Mouse (Mus musculus) embryo, embryonic 11 days (tissue): ENCODE data around the gene Ifitm6.
"Not testable (repeated sequence)": the region's sequence is repeated elsewhere in the genome, so short reads cannot be mapped to it uniquely, and the experiment has no call there.

ENCODE experiments used
- DNase-seq: peaks from one replicate; pipeline ENCODE4 v3.0.0-alpha.2; 2015

The Ifitm6 gene

GRCm38 (mm10) chr7:141040867-141041606 is 23.3 kb upstream of the Ifitm6 start:
- DNase-seq, result peak; percentile 36

GRCm38 (mm10) chr7:141039386-141040107 is 21.8 kb upstream of the Ifitm6 start:
- no peak for DNase-seq

GRCm38 (mm10) chr7:141038090-141039032 is 20.6 kb upstream of the Ifitm6 start:
- no peak for DNase-seq

- not testable (repeated sequence) for DNase-seq
Observed at GRCm38 (mm10) chr7:141036624-141037023, 18.9 kb upstream of the Ifitm6 start.

- DNase-seq, result no peak
Observed at GRCm38 (mm10) chr7:141032458-141033167, 14.9 kb upstream of the Ifitm6 start.

GRCm38 (mm10) chr7:141030390-141030789 is 12.7 kb upstream of the Ifitm6 start:
- DNase-seq, result no peak

- no peak for DNase-seq
Observed at GRCm38 (mm10) chr7:141028831-141029230, 11.1 kb upstream of the Ifitm6 start, which contains the start of gene Gm17387. Gene Gm17387, plus strand, starts transcription at chr7:141029131.

- no peak for DNase-seq
Observed at GRCm38 (mm10) chr7:141026740-141027098, 9.0 kb upstream of the Ifitm6 start.

GRCm38 (mm10) chr7:141026097-141026739 is 8.5 kb upstream of the Ifitm6 start:
- DNase-seq, result no peak

GRCm38 (mm10) chr7:141024865-141025838 is 7.4 kb upstream of the Ifitm6 start:
- DNase-seq, result peak; percentile 68

- DNase-seq, result no peak
Observed at GRCm38 (mm10) chr7:141021489-141022449, 4.0 kb upstream of the Ifitm6 start.

GRCm38 (mm10) chr7:141019028-141019427 is 1.3 kb upstream of the Ifitm6 start:
- no peak for DNase-seq

- no peak for DNase-seq
Observed at GRCm38 (mm10) chr7:141016707-141017697, 722 bp downstream of the Ifitm6 start.

- no peak for DNase-seq
Observed at GRCm38 (mm10) chr7:141011238-141011770, 6.4 kb downstream of the Ifitm6 start.

GRCm38 (mm10) chr7:141010593-141010992 is 7.1 kb downstream of the Ifitm6 start, which contains the start of gene Ifitm3:
Gene Ifitm3, minus strand, starts transcription at chr7:141010770.
- DNase-seq, result peak; percentile 73

- no peak for DNase-seq
Observed at GRCm38 (mm10) chr7:141009665-141010064, 8.1 kb downstream of the Ifitm6 start.

- peak; percentile 89 for DNase-seq
Observed at GRCm38 (mm10) chr7:141008938-141009660, 8.6 kb downstream of the Ifitm6 start.
